Mouse (Mus musculus) hindbrain, embryonic 12.5 days (tissue): ENCODE measurements around the gene Foxr1. TPM values are rescaled to one million over a fixed set of nuclear protein-coding genes. Genes with fewer than 3 reads are reported as not detected.
A peak's percentile ranks its signal among the peaks of the same experiment; 100 is the strongest.
"Not testable (repeated sequence)": the region's sequence is repeated elsewhere in the genome, so short reads cannot be mapped to it uniquely, and the experiment has no call there.

Source experiments
- ATAC-seq: fragments of 200-750 bp; cut with Nextera tagmentation; 2 replicates; pipeline ENCODE4 v1.8.0; 2017; ENCODE audit warnings: moderate TSS enrichment; ENCODE audit not compliant: low FRiP score
- H3K27ac ChIP-seq: fragments of 300-500 bp; sonication (generic); 2 replicates; pipeline ENCODE4 v1.5.1; 2016; ENCODE audit warnings: mild to moderate bottlenecking
- H3K27me3 ChIP-seq: fragments of 300-500 bp; sonication (generic); 2 replicates; pipeline ENCODE4 v1.6.1; 2016; ENCODE audit warnings: mild to moderate bottlenecking
- H3K36me3 ChIP-seq: fragments of 300-500 bp; sonication (generic); 2 replicates; pipeline ENCODE4 v1.6.1; 2016; ENCODE audit warnings: mild to moderate bottlenecking
- H3K4me1 ChIP-seq: fragments of 300-500 bp; sonication (generic); 2 replicates; pipeline ENCODE4 v1.6.1; 2016
- H3K4me2 ChIP-seq: fragments of 300-500 bp; sonication (generic); replicated peaks from 2 replicates; pipeline ENCODE4 v1.6.1; 2016; ENCODE audit warnings: mild to moderate bottlenecking
- H3K4me3 ChIP-seq: fragments of 300-500 bp; sonication (generic); 2 replicates; pipeline ENCODE4 v1.5.1; 2016; ENCODE audit warnings: mild to moderate bottlenecking
- H3K9ac ChIP-seq: fragments of 300-500 bp; sonication (generic); 2 replicates; pipeline ENCODE4 v1.6.1; 2016; ENCODE audit warnings: mild to moderate bottlenecking, moderate library complexity
- H3K9me3 ChIP-seq: fragments of 300-500 bp; sonication (generic); replicated peaks from 2 replicates; pipeline ENCODE4 v1.6.1; 2016; ENCODE audit warnings: mild to moderate bottlenecking
- WGBS: fragments of 180-500 bp; shearing (Covaris S2); methylation state at CpG from one replicate; pipeline ENCODE4 v1.1.7; 2016; 5-methylcytosine and 5-hydroxymethylcytosine counted together
- polyA plus RNA-seq: library from polyadenylated mRNA; unstranded; fragments of >200 nt; fragmentation: Nextera tagmentation; extraction: Ambion mirVana; gene quantifications from 2 replicates; pipeline ENCODE4 v1.2.1, GENCODE M21; 2016

Gene Foxr1
- polyA plus RNA-seq, 1 experiment from 2014 or later = not detected

GRCm38 (mm10) chr9:44468800-44469199 lies 27.9 kb upstream of the Foxr1 start:
- Histone ChIP-seq H3K27ac (no peak overlapping the region), H3K4me1 (0 out of 2 replicates have a peak, but pooled peaks cover 5% of the 10 kb centered on the region), H3K9ac (no peak overlapping the region), H3K36me3 (no peaks in the 10 kb centered on the region), H3K4me3 (no peak overlapping the region), H3K4me2 (no peak overlapping the region), H3K9me3 (no peaks in the 10 kb centered on the region), H3K27me3 (no peaks in the 10 kb centered on the region)
- WGBS = 53% methylated on average over 2 of the region's 2 CpGs
- no peak for ATAC-seq

GRCm38 (mm10) chr9:44468224-44468623 lies 27.3 kb upstream of the Foxr1 start:
- 53% methylated on average over 7 of the region's 7 CpGs for whole genome bisulfite sequencing
- no peak overlapping the region for H3K4me2 ChIP-seq

DNA sequence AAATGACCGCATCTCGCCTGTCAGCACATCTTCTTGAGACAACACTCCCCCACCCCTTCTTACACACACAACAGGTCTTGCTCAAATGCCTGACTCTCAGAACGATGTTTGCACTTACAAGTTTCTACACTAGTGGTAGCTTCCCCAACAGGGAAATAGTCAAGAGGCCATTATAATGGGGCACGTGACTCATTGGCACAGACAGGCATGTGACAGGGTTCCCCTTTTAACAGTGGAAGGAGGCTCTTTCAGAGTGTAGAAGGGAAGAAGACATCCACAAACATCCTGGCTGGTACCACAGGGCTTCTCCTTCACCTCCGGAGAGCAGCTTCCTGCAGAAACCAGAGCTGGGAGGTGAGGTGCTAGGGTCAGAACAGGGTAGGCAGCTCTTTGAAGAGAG lies 21.0 kb upstream of the Foxr1 start:
- Histone ChIP-seq H3K4me1 (peaks cover 13% of the 10 kb centered on the region), H3K4me3 (no peak overlapping the region), H3K36me3 (no peaks in the 10 kb centered on the region), H3K9ac (no peak overlapping the region), H3K27me3 (no peaks in the 10 kb centered on the region), H3K9me3 (no peaks in the 10 kb centered on the region), H3K4me2 (no peak overlapping the region), H3K27ac (no peak overlapping the region)
- WGBS = 82% methylated on average over 5 of the region's 5 CpGs
- no peak for ATAC-seq

More at GRCm38 (mm10) chr9:44468224-44468623, 27.3 kb upstream of the Foxr1 start:
- no peak overlapping the region for H3K9ac ChIP-seq
- no peaks in the 10 kb centered on the region for H3K9me3 ChIP-seq
- no peak overlapping the region for H3K27ac ChIP-seq
- H3K4me1 ChIP-seq = 0 out of 2 replicates have a peak, but pooled peaks cover 5% of the 10 kb centered on the region
- no peaks in the 10 kb centered on the region for H3K27me3 ChIP-seq
- H3K36me3 ChIP-seq = no peaks in the 10 kb centered on the region
- no peak overlapping the region for H3K4me3 ChIP-seq
- no peak for ATAC-seq

DNA sequence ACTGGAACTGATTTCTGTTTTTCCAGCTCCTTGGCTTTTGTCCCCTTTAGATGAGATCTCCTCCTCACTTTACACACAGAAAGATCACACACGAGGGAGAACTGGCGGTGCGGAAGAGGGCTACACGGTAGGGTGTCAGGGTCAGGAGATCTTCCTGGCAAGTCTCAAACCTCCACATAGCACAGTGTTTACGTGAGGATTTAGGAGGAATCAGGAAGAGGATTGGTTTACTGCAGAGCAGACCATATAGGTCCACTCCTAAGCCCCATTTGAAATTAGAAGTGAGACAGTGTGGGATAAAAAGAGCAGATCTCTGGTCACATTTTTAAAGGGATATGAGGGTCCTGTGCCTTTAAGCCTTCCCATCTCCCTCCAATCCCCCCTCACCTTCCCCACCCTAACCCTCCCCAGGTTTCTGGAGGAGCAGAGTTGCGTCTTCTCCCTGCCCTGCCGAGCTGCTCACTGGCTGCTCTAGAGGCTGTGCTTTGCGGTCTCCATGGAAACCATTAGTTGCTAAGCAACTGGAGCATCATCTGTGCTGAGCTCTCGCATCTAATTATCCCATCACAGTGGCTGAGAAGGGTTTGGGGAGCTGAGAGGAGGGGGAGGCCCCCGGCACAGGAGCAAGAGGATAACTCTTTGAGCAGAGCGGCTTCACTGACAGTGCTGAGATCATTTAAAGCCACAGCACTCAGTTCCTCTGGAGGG lies 16.3 kb upstream of the Foxr1 start:
- Histone ChIP-seq H3K36me3 (no peaks in the 10 kb centered on the region), H3K27me3 (peaks cover 17% of the 10 kb centered on the region), H3K4me1 (peaks cover 34% of the 10 kb centered on the region), H3K9ac (no peak overlapping the region), H3K9me3 (no peaks in the 10 kb centered on the region), H3K4me2 (peak overlapping the region; percentile 32), H3K27ac (peak overlapping the region; percentile 91), H3K4me3 (no peak overlapping the region)
- ATAC-seq = peak; percentile 95
- 4% methylated on average over 11 of the region's 11 CpGs for WGBS

DNA sequence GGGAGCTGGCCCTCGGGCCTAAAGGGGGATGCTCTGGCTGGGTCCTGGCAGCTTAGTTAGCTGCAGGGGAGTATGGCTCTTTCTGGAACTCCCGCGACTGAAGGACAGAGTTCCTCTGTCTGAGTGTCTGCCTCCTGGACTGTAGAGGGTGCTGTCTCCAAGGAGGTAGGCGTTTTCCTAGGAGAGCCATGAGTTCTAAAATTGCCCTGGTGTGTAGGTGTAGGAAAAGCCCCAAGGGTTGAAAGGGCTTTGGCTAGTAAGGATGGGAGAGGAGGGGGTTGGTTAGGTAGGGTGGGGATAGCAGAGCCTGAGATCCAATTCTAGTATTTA lies 13.9 kb upstream of the Foxr1 start, which contains the start of gene Upk2:
Gene Upk2, minus strand, starts transcription at position 86 of the 330 bp plus-strand sequence.
- WGBS = 15% methylated on average over 4 of the region's 4 CpGs
- Histone ChIP-seq H3K9me3 (no peaks in the 10 kb centered on the region), H3K27me3 (peaks cover 17% of the 10 kb centered on the region), H3K4me3 (no peak within 1 kb of the TSS), H3K4me2 (peak within 1 kb of the TSS; percentile 11; the same call in 1 of the 2 replicates), H3K36me3 (no peaks in the 10 kb centered on the region), H3K9ac (peak within 1 kb of the TSS; percentile 44; the same call in 1 of the 2 replicates), H3K27ac (no peak within 1 kb of the TSS), H3K4me1 (peaks cover 34% of the 10 kb centered on the region)
- no peak for ATAC-seq

DNA sequence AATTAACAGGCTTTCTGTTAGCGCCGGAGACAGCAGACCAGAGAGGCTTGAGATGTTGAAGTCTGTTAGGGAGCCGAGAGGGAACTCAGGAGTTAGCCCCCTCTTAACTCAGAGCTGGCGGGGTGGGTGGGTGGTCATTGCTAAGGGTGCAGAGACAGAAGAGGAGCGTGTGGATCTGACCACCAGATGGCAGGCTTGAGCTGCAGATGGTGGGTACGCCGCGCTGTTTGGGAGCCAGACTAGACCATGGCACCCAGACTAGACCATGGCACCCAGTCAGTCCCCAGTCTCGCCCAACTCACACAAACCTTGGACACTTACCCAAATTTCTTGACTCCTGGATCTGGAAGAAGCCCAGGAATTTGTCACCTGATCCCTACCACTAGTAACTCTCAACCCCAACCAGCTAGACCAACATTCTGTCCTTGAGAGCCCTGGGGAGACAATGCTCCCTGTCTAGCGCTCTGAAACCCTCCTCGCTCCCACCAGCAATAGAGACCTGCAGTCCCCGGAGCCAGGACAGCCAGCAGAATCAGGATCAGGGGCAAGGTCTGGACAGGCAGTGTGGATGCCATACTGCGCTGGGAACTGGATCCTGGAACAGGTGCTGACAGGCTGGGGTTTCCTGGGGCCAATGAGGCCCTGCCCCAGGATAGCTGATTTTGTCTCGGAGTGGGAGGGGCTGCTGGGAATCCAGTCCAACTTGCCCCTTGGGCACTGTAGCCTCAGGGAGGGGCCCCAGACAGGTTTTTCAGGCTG lies 13.4 kb upstream of the Foxr1 start:
- peak overlapping the region; percentile 11; the same call in 1 of the 2 replicates for H3K4me2 ChIP-seq
- no peak overlapping the region for H3K27ac ChIP-seq
- peak overlapping the region; percentile 44; the same call in 1 of the 2 replicates for H3K9ac ChIP-seq
- no peaks in the 10 kb centered on the region for H3K36me3 ChIP-seq
- 0 out of 2 replicates have a peak, but pooled peaks have one; percentile 46 for ATAC-seq
- peaks cover 34% of the 10 kb centered on the region for H3K4me1 ChIP-seq
- H3K4me3 ChIP-seq = no peak overlapping the region
- H3K9me3 ChIP-seq = no peaks in the 10 kb centered on the region
- peaks cover 17% of the 10 kb centered on the region for H3K27me3 ChIP-seq
- WGBS = 9% methylated on average over 14 of the region's 14 CpGs

- Histone ChIP-seq H3K9ac (no peak overlapping the region), H3K27ac (no peak overlapping the region), H3K27me3 (peaks cover 17% of the 10 kb centered on the region), H3K4me3 (no peak overlapping the region), H3K36me3 (no peaks in the 10 kb centered on the region), H3K4me1 (peaks cover 9% of the 10 kb centered on the region), H3K9me3 (no peaks in the 10 kb centered on the region), H3K4me2 (no peak overlapping the region)
- no peak for ATAC-seq
Observed at GRCm38 (mm10) chr9:44450387-44450786, 9.5 kb upstream of the Foxr1 start.

DNA sequence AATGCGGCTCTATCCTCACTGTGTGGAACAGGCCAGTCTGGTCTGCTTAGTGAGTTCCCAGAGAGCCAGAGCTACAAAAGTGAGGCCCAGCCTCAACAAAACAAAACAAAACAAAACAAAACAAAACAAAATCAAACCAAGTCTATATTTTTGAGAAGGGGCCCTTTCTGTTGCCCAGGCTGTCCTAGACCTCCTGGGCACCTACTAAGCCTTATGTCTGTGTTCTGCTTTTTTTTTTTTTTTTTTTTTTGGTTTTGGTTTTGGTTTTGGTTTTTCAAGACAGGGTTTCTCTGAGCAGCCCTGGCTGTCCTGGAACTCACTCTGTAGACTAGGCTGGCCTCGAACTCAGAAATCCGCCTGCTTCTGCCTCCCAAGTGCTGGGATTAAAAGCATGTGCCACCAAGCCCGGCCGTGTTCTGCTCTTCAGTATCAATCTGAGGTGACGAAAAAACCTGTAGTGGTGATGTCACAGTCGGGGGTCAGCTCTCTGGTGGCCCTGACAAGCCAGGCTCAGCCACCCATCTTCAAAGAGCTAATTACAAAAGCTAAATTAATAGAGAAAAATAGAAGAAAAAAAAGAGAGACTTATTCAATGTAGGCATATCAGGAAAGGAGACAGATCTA lies 3.6 kb upstream of the Foxr1 start:
- H3K4me3 ChIP-seq = not testable (repeated sequence)
- WGBS = 86% methylated on average over 7 of the region's 7 CpGs

DNA sequence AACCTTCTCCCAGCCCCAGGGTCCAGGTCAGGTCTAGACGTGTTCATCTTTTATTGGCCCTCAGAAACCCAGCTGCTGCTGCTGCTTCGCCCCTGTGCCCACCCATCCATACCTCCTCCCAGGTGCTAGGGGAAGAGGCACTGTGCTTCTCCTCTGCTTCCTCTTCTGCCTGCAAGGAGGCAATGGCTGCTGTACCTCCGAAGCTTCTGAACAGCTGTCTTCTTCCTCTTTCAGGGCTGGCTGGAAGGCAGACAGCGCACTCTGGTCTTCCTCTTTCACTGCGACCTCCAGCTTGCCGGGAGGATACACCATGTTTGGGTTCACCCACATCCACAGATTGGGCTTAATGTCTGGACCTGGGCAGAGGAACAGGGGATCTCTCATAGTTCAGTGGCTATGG lies 5.2 kb downstream of the Foxr1 start:
- Histone ChIP-seq H3K4me2 (no peak overlapping the region), H3K27ac (no peak overlapping the region), H3K27me3 (no peaks in the 10 kb centered on the region), H3K4me3 (no peak overlapping the region), H3K4me1 (peaks cover 4% of the 10 kb centered on the region; the same call in 1 of the 2 replicates), H3K36me3 (no peaks in the 10 kb centered on the region), H3K9me3 (no peaks in the 10 kb centered on the region), H3K9ac (no peak overlapping the region)
- no peak for ATAC-seq
- WGBS = 85% methylated on average over 6 of the region's 6 CpGs

More for the DNA sequence above, 3.6 kb upstream of the Foxr1 start:
- H3K4me2 ChIP-seq, H3K27ac ChIP-seq, H3K4me1 ChIP-seq, H3K9ac ChIP-seq, H3K27me3 ChIP-seq, ATAC-seq, H3K9me3 ChIP-seq, H3K36me3 ChIP-seq: not testable (repeated sequence)

GRCm38 (mm10) chr9:44432577-44433185 lies 8.3 kb downstream of the Foxr1 start:
- no peak overlapping the region for H3K9ac ChIP-seq
- H3K4me3 ChIP-seq = no peak overlapping the region
- no peaks in the 10 kb centered on the region for H3K27me3 ChIP-seq
- peaks cover 4% of the 10 kb centered on the region; the same call in 1 of the 2 replicates for H3K4me1 ChIP-seq
- no peak for ATAC-seq
- no peaks in the 10 kb centered on the region for H3K9me3 ChIP-seq
- 64% methylated on average over 5 of the region's 5 CpGs for WGBS
- H3K4me2 ChIP-seq = no peak overlapping the region
- no peaks in the 10 kb centered on the region for H3K36me3 ChIP-seq
- H3K27ac ChIP-seq = no peak overlapping the region

DNA sequence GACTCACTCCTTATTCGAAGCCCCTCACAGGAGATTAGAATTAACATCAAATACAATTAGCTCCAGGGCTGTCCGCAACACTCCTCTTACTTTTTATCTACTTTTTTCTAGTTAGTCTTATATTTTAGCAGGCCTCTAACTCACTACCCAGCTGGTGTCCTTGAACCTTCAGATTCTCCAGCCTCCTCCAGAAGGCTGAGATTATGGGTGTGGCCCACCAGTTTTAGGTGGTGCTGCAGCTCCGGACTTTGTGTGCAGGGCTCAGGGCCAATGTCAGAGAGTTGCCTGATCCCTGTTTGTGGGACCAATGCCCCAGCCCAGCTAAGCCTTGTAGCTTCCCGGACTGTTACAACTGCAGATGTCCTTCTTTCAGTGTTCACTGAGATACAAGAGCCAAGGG lies 17.4 kb downstream of the Foxr1 start:
- no peaks in the 10 kb centered on the region for H3K9me3 ChIP-seq
- no peaks in the 10 kb centered on the region for H3K36me3 ChIP-seq
- H3K4me2 ChIP-seq = no peak overlapping the region
- H3K4me3 ChIP-seq = no peak overlapping the region
- H3K9ac ChIP-seq = no peak overlapping the region
- no peak for ATAC-seq
- WGBS = 90% methylated on average over 4 of the region's 4 CpGs
- no peaks in the 10 kb centered on the region for H3K27me3 ChIP-seq
- no peak overlapping the region for H3K27ac ChIP-seq
- no peaks in the 10 kb centered on the region for H3K4me1 ChIP-seq
